Mouse (Mus musculus) heart, postnatal 0 days (tissue): ENCODE measurements at regions not wholly inside any gene's neighbourhood (a gene's known extent, or its start where the extent isn't known, plus 50 kb on each side); places are given as distances from the start of the nearest gene placed in this dataset.

Experiments used
- CTCF ChIP-seq: IDR thresholded peaks from 2 replicates; pipeline ENCODE4 v1.5.1; 2016; ENCODE audit warnings: antibody characterized with exemption, control low read depth, low read depth
- EP300 ChIP-seq: IDR thresholded peaks from 2 replicates; pipeline ENCODE4 v1.6.1; 2016; ENCODE audit warnings: antibody characterized with exemption, low read depth

DNA sequence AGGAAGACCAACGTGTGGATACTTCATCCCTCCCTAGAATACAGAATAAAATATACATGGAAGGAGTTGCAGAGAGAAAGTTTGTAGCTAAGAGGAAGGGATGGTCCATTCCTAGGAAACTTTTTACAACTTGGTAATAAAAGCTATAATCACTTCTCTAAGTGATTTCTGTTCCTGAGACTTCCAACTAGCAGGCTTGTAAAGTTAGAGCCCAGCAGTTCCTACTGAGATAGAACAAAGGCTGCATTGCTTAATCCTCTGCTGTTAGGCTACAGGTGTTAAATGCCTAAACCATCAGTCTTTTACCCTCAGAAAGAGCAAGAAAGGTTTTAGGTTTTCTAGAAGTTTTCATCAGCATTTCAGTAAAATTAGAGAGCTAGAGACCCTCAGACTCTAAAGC is 209.2 kb downstream of the Gm7361 start:
- TF ChIP-seq CTCF (no peak), EP300 (no peak)
